Mouse (Mus musculus) myocyte (in vitro differentiated cells): ENCODE measurements at regions not wholly inside any gene's neighbourhood (a gene's known extent, or its start where the extent isn't known, plus 50 kb on each side); places are given as distances from the start of the nearest gene placed in this dataset.

Source experiments
- H3K27me3 ChIP-seq: one replicate; pipeline ENCODE4 v1.6.1; 2011; ENCODE audit not compliant: control insufficient read depth, insufficient read depth, insufficient read length
- H3K36me3 ChIP-seq: one replicate; pipeline ENCODE4 v1.6.1; 2011; ENCODE audit not compliant: control insufficient read depth, insufficient read depth
- H3K4me2 ChIP-seq: one replicate; pipeline ENCODE4 v1.6.1; 2011; ENCODE audit warnings: low read depth, control low read depth
- H3K4me3 ChIP-seq: one replicate; pipeline ENCODE4 v1.5.1; 2011; ENCODE audit warnings: mild to moderate bottlenecking, control low read depth, moderate library complexity
- H3K79me2 ChIP-seq: one replicate; pipeline ENCODE4 v1.6.1; 2011; ENCODE audit not compliant: control insufficient read depth, insufficient read depth
- H3ac ChIP-seq: one replicate; pipeline ENCODE4 v1.6.1; 2011; ENCODE audit not compliant: control insufficient read depth, insufficient read length
- CEBPB ChIP-seq: IDR thresholded peaks from 2 replicates; pipeline ENCODE4 v1.6.1; 2011; ENCODE audit warnings: mild to moderate bottlenecking, moderate library complexity; ENCODE audit not compliant: poor library complexity, insufficient read depth, severe bottlenecking
- E2F4 ChIP-seq: IDR thresholded peaks from one replicate; pipeline ENCODE4 v1.6.1; 2011; ENCODE audit warnings: mild to moderate bottlenecking, control low read depth, moderate library complexity; ENCODE audit not compliant: insufficient read depth
- MAX ChIP-seq: IDR thresholded peaks from one replicate; pipeline ENCODE4 v1.6.1; 2011; ENCODE audit warnings: low read depth, mild to moderate bottlenecking, control low read depth
- MYOD1 ChIP-seq, 3 experiments: IDR thresholded peaks; one replicate each; pipeline ENCODE4 v1.6.1; 2011; ENCODE audit warnings: control low read depth in 2 of 3, low read depth in 2 of 3, mild to moderate bottlenecking in 2 of 3, moderate library complexity in 1 of 3; ENCODE audit not compliant: insufficient read length in 2 of 3, control insufficient read depth in 1 of 3
- MYOG ChIP-seq, 3 experiments: IDR thresholded peaks; one replicate each; pipeline ENCODE4 v1.6.1; 2011; ENCODE audit warnings: control low read depth in 2 of 3, low read depth in 2 of 3, mild to moderate bottlenecking in 2 of 3; ENCODE audit not compliant: insufficient read length in 2 of 3, control insufficient read depth in 1 of 3, insufficient read depth in 1 of 3
- POLR2A ChIP-seq: IDR thresholded peaks from one replicate; pipeline ENCODE4 v1.6.1; 2011; ENCODE audit warnings: low read depth, mild to moderate bottlenecking, control low read depth, moderate library complexity; ENCODE audit not compliant: insufficient read length
- POLR2AphosphoS2 ChIP-seq: IDR thresholded peaks from one replicate; pipeline ENCODE4 v1.6.1; 2011; ENCODE audit warnings: low read depth, control low read depth; ENCODE audit not compliant: insufficient read length
- REST ChIP-seq: IDR thresholded peaks from one replicate; pipeline ENCODE4 v1.6.1; 2011; ENCODE audit warnings: mild to moderate bottlenecking, control low read depth, moderate library complexity; ENCODE audit not compliant: insufficient read depth, insufficient read length
- SRF ChIP-seq: IDR thresholded peaks from one replicate; pipeline ENCODE4 v1.6.1; 2011; ENCODE audit warnings: low read depth; ENCODE audit not compliant: control insufficient read depth, insufficient read length
- TCF12 ChIP-seq: IDR thresholded peaks from one replicate; pipeline ENCODE4 v1.6.1; 2011; ENCODE audit warnings: mild to moderate bottlenecking, control low read depth; ENCODE audit not compliant: poor library complexity, insufficient read depth, severe bottlenecking
- TCF3 ChIP-seq: IDR thresholded peaks from one replicate; pipeline ENCODE4 v1.6.1; 2011; ENCODE audit warnings: low read depth, control low read depth; ENCODE audit not compliant: insufficient read length
- USF1 ChIP-seq: IDR thresholded peaks from one replicate; pipeline ENCODE4 v1.6.1; 2011; ENCODE audit warnings: low read depth, mild to moderate bottlenecking, control low read depth, moderate library complexity

DNA sequence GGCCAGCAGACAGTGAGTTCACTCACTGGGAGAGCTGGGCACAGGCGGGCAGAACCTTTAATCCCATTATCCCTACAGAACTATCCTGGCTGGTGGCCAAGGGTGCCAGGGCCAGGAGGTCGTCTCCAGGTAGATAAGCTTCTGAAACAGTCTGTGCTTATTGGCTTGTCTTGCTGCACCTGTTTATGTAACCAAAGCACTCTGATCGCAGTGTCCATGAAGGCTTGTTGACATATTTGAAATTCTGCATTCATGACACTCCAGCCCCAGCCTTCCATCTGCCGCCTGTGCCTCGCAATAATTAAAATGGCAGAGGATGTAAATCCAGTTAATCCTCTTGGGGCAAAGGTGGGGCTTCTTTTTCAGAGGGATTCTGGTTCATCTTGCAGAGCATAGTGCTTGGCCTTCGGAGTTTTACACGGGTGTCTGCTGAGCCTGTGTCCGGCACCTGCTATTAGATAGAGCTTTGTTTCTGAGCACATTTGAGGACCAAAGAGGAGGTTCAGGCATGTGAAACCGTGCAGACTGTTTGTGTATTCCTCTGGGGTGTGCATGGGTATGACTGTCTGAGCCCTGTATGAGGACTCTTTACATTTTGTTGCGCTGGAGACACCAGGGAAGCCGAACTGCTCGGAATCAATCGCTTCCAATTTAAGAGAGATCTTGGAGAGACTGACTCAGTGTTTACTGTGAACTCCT lies 197.6 kb downstream of the Xxylt1 start:
- Histone ChIP-seq H3K79me2 (no peaks in the 10 kb centered on the region), H3K4me3 (no peak overlapping the region), H3K4me2 (no peak overlapping the region), H3K27me3 (peaks cover 9% of the 10 kb centered on the region), H3K36me3 (no peaks in the 10 kb centered on the region), H3ac (no peak overlapping the region)
- TF ChIP-seq POLR2AphosphoS2 (no peak), CEBPB (no peak), REST (no peak), SRF (no peak), USF1 (no peak), MYOD1 (IDR thresholded peaks at IDR 0.05; ENCODE audit: control insufficient read depth in 1 of 3, insufficient read length in 2 of 3, low read depth in 2 of 3) (no peak), MAX (no peak), MYOG (IDR thresholded peaks at IDR 0.05; ENCODE audit: control insufficient read depth in 1 of 3, insufficient read depth in 1 of 3, insufficient read length in 2 of 3, low read depth in 2 of 3) (no peak), POLR2A (no peak), TCF3 (no peak), E2F4 (no peak), TCF12 (no peak)

DNA sequence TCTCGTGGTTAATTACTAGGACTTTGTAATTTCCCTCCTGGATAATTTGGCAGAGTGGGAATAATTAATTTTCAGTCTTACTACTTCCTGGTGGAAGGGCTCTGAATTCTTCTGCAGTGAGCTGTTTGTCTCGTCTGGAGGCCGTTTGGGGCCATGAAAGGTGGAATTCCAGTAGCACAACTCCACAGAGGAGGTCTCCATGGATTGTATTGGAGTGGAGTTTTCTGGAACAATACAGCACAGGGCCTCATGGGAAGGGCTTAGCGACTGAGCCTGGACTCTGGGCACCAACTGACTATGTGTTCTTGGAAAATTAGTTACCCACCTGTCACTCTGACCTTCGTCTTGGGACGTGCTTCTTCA lies 197.1 kb downstream of the Xxylt1 start:
- Histone ChIP-seq H3K4me3 (no peak overlapping the region), H3ac (no peak overlapping the region), H3K36me3 (no peaks in the 10 kb centered on the region), H3K27me3 (peaks cover 9% of the 10 kb centered on the region), H3K79me2 (no peaks in the 10 kb centered on the region), H3K4me2 (no peak overlapping the region)
- TF ChIP-seq SRF (no peak), CEBPB (no peak), E2F4 (no peak), POLR2A (no peak), MAX (no peak), MYOD1 (IDR thresholded peaks at IDR 0.05; ENCODE audit: control insufficient read depth in 1 of 3, insufficient read length in 2 of 3, low read depth in 2 of 3) (no peak), REST (no peak), USF1 (no peak), TCF12 (no peak), TCF3 (no peak), POLR2AphosphoS2 (no peak), MYOG (IDR thresholded peaks at IDR 0.05; ENCODE audit: control insufficient read depth in 1 of 3, insufficient read depth in 1 of 3, insufficient read length in 2 of 3, low read depth in 2 of 3) (no peak)

DNA sequence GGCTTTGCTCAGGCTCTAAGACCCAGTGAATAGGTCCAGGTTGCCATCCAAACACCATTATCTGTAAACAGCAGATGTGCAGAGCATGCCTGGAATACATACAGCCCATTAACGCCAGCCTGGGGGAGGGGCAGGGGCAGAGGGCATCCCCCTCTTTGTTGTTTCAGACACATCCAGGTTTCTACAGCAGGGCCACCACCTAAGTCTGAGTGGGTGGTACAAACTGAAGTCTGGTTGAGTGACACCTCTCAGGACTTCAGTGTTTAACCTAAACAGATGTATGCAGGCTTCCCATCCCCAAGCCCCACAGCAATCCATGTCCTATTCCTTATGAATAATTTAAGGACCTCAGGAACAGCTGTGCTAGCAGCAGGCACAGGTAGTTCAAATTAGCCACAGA lies 194.2 kb downstream of the Xxylt1 start:
- Histone ChIP-seq H3K4me3 (no peak overlapping the region), H3ac (no peak overlapping the region), H3K79me2 (no peaks in the 10 kb centered on the region), H3K36me3 (no peaks in the 10 kb centered on the region), H3K4me2 (no peak overlapping the region), H3K27me3 (peaks cover 9% of the 10 kb centered on the region)
- TF ChIP-seq TCF3 (no peak), MYOD1 (IDR thresholded peaks at IDR 0.05; ENCODE audit: control insufficient read depth in 1 of 3, insufficient read length in 2 of 3, low read depth in 2 of 3) (no peak), E2F4 (no peak), SRF (no peak), TCF12 (no peak), MAX (no peak), CEBPB (no peak), POLR2AphosphoS2 (no peak), REST (no peak), MYOG (IDR thresholded peaks at IDR 0.05; ENCODE audit: control insufficient read depth in 1 of 3, insufficient read depth in 1 of 3, insufficient read length in 2 of 3, low read depth in 2 of 3) (no peak), POLR2A (no peak), USF1 (no peak)

DNA sequence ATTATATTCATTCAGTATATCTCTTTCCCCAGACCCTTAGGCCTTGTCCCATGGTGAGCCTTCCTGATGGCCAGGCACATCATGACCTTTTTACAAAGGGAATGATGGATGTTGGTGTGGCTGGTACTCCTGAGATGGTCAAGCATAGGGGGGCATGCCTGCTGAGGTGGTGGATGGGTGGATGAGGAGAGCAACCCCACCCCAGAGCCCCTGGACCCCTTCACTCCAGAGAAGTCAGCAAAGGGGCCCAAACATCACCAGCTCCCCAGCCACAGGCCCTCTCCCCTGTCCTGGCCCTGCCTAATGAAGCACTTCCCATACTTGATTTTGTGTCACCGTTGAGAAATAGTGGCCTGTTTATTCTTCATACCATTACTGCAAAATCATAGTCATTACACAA lies 193.7 kb downstream of the Xxylt1 start:
- no peak for TF ChIP-seq MYOG (IDR thresholded peaks at IDR 0.05; ENCODE audit: control insufficient read depth in 1 of 3, insufficient read depth in 1 of 3, insufficient read length in 2 of 3, low read depth in 2 of 3)
- Histone ChIP-seq H3K27me3 (peaks cover 7% of the 10 kb centered on the region), H3K36me3 (no peaks in the 10 kb centered on the region), H3K4me3 (no peak overlapping the region), H3K79me2 (no peaks in the 10 kb centered on the region), H3K4me2 (no peak overlapping the region), H3ac (no peak overlapping the region)

DNA sequence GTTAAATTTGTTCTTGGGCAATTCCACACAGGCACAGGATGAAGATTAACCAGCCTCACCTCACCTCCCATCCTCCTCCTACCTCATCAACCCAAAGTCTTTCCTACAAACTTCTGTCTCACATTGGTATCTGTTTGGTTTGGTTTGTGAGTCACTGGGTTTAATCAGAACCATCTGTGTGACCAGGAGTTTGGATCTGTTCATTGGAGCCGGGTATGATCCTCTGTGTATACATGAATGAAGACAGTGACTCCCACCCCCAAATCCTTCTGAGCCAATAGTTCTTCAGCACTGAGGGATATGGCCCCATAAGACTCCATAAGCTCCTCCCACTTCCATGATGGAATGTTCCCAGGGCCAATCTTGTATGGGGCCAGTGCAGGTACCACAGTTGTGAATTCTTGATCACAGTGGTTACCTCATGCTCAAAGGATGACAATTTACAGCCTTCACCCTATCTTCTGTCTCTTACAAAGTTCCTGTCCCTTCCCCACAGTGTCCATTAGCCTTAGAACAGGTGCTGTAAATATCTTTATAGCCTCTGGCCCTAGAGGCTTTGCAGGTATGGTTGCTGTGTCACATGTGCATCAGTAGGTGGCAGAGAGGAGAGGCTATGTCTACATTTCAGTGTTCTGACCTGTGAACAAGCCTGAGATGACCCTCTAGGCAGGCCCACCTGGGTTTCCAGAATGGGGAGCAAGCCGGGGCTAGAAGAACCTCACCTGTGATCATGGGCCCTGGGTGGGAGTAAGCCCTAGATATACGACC lies 192.5 kb downstream of the Xxylt1 start:
- Histone ChIP-seq H3K27me3 (no peaks in the 10 kb centered on the region), H3ac (no peak overlapping the region), H3K79me2 (no peaks in the 10 kb centered on the region), H3K4me2 (no peak overlapping the region), H3K4me3 (no peak overlapping the region), H3K36me3 (no peaks in the 10 kb centered on the region)
- TF ChIP-seq POLR2AphosphoS2 (no peak), MYOD1 (IDR thresholded peaks at IDR 0.05; ENCODE audit: control insufficient read depth in 1 of 3, insufficient read length in 2 of 3, low read depth in 2 of 3) (no peak), USF1 (no peak), REST (no peak), TCF12 (no peak), CEBPB (no peak), MAX (no peak), E2F4 (no peak), POLR2A (no peak)
